Mouse (Mus musculus) 416B (cell line): ENCODE results near the gene Fmc1.

Experiments used
- DNase-seq: peaks from one replicate; pipeline ENCODE4 v3.0.0; 2011; ENCODE audit warnings: low read depth

Gene Fmc1

DNA sequence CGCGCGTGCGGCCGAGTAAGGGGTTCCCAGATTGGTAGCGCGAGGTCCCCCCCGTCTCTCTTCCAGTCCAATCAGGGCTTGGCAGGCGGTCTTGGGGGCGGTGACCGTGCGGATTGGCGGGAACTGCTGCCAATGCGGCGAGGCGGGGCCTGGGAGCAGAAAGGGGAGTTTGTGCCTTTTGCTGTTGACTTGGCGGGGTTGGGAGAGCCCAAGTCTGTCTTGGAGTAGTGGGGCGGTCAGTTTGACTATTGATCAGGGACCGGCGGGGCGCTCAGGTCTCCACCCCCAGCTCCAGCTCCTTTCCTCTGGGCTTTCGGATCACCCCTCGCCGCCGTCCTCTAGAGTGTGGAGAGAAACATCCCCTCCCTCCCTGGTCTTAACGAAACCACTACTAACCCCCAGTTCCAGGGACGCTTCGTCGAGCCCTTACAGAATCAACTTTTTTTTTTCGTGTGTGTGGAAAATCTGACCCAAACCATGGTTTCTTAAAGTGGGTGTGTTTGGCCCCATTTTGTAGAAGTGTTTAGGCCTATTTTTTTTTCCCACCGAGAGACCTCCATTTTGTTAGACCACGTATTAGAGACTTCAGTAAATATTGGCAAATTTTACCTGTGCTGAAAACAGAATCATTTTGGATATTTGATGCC lies 18.8 kb downstream of the Fmc1 start:
- peak; percentile 98 for DNase-seq

- no peak for DNase-seq
Observed at GRCm38 (mm10) chr6:38552636-38553000, 19.3 kb downstream of the Fmc1 start.

- DNase-seq = no peak
Observed at GRCm38 (mm10) chr6:38576096-38576495, 42.8 kb downstream of the Fmc1 start.

- DNase-seq = no peak
Observed at GRCm38 (mm10) chr6:38580112-38580857, 47.0 kb downstream of the Fmc1 start.

DNA sequence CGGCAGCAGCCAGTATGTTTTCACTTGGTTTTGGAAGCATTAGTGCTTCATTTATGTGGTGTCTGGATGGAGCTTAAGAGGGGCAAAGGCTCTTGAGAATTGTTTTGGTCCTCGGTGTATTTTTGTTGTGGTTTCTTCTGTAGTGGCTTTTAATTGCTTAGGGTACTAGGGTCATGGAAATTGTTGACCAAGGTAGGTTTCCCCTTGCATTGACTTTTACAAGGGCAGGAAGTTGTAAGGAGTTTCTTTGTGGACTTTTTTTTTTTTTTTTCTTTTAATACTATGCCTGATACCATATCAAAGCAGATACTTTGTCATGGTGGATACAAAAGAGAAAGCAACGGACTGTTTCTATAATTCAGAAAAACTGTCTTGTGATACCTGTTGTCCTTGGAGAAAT lies 48.4 kb downstream of the Fmc1 start:
- peak; percentile 36 for DNase-seq
